Mouse (Mus musculus) heart, postnatal 0 days (tissue): ENCODE measurements around the gene Pcbp2.

ENCODE experiments used
- CTCF ChIP-seq: IDR thresholded peaks from 2 replicates; pipeline ENCODE4 v1.5.1; 2016; ENCODE audit warnings: antibody characterized with exemption, control low read depth, low read depth
- EP300 ChIP-seq: IDR thresholded peaks from 2 replicates; pipeline ENCODE4 v1.6.1; 2016; ENCODE audit warnings: antibody characterized with exemption, low read depth

- TF ChIP-seq CTCF (no peak), EP300 (no peak)
Measured at GRCm38 (mm10) chr15:102516293-102516692, 46.0 kb downstream of the Pcbp2 start.
